Comparison of ENCODE assay signal across 9 mouse cellular contexts in genomic region chr13:21408805-21409459, GRCm38 (mm10). TPM values are rescaled to one million over a fixed set of nuclear protein-coding genes. Genes with fewer than 3 reads are reported as not detected.
DNase-seq lines count a peak whose midpoint lies in the region; ATAC-seq and TF ChIP-seq lines count a peak whose summit lies in the region.
"Had no signal": no experiment of that assay in that cellular context is flagged by ENCODE, and none has a peak within 500 bp of the region (broad histone marks: within the 10 kb centered on the region; RNA-seq: fewer than 3 reads in every experiment).

No protein-coding gene starts in this region.

- H3K27ac ChIP-seq in testis, adult 2 months (ENCODE audit: control insufficient read depth, insufficient read depth, low read depth, low read length) = peak overlapping the region; percentile 57
- peak overlapping the region; percentile 78 for H3K27ac ChIP-seq in liver, embryonic 12.5 days
- peak overlapping the region; percentile 82; the same call in 1 of the 2 replicates for H3K27ac ChIP-seq in stomach, postnatal 0 days (replicated peaks)

- H3K9ac ChIP-seq in liver, embryonic 12.5 days = peak overlapping the region; percentile 75
- H3K9ac ChIP-seq in stomach, postnatal 0 days (ENCODE audit: low read length) = no peak overlapping the region

- DNase-seq in testis, postnatal 14 days (ENCODE audit: low spot score) = no peak
- DNase-seq in stomach, postnatal 0 days (ENCODE audit: low spot score) = no peak
- no peak for DNase-seq in thymus, adult 18-20 months
- no peak for DNase-seq in spleen, postnatal 14 days (ENCODE audit: low spot score in 2 of 2)

- H3K4me2 ChIP-seq in liver, embryonic 12.5 days = peak overlapping the region; percentile 78
- H3K4me2 ChIP-seq in stomach, postnatal 0 days (replicated peaks; ENCODE audit: low read depth) = peak overlapping the region; percentile 68

- H3K4me1 ChIP-seq in erythroblast, embryonic 14.5 days (ENCODE audit: control insufficient read depth) = peaks cover 37% of the 10 kb centered on the region
- peaks cover 7% of the 10 kb centered on the region for H3K4me1 ChIP-seq in testis, adult 2 months (ENCODE audit: control insufficient read depth, insufficient read depth, low read length)
- H3K4me1 ChIP-seq in liver, embryonic 12.5 days = peaks cover 31% of the 10 kb centered on the region
- peaks cover 5% of the 10 kb centered on the region; the same call in 1 of the 2 replicates for H3K4me1 ChIP-seq in stomach, postnatal 0 days (replicated peaks; ENCODE audit: control insufficient read depth, insufficient read depth)

- H3K9me3 ChIP-seq in erythroblast, embryonic 14.5 days (ENCODE audit: control insufficient read depth, low read length) = no peaks in the 10 kb centered on the region
- no peaks in the 10 kb centered on the region for H3K9me3 ChIP-seq in liver, embryonic 12.5 days (replicated peaks)
- H3K9me3 ChIP-seq in stomach, postnatal 0 days (ENCODE audit: control insufficient read depth, low read length) = no peaks in the 10 kb centered on the region

- no peak for TF ChIP-seq EP300 in stomach, postnatal 0 days (optimal IDR thresholded peaks at IDR 0.05)

- no peak for TF ChIP-seq CTCF in testis, adult 2 months (IDR thresholded peaks at IDR 0.05; ENCODE audit: control insufficient read depth, insufficient read depth, insufficient replicate concordance, low read depth, low read length)
- no peak for TF ChIP-seq CTCF in stomach, postnatal 0 days (IDR thresholded peaks at IDR 0.05; ENCODE audit: low read depth)

- H3K4me3 ChIP-seq in erythroblast, embryonic 14.5 days (replicated peaks) = peak overlapping the region; percentile 64
- peak overlapping the region; percentile 81 for H3K4me3 ChIP-seq in testis, adult 2 months (ENCODE audit: control insufficient read depth, low read depth, low read length)
- H3K4me3 ChIP-seq in liver, embryonic 12.5 days = peak overlapping the region; percentile 56
- H3K4me3 ChIP-seq in stomach, postnatal 0 days (ENCODE audit: low read depth, low read length) = peak overlapping the region; percentile 51

- WGBS in liver, embryonic 12.5 days (ENCODE audit: insufficient replicate concordance) = 58% methylated on average over 11 of the region's 11 CpGs
- 50% methylated on average over 11 of the region's 11 CpGs for WGBS in stomach, postnatal 0 days

- TF ChIP-seq POLR2A in testis, adult 2 months (IDR thresholded peaks at IDR 0.05; ENCODE audit: control insufficient read depth, low read depth, low read length) = no peak

- no peaks in the 10 kb centered on the region for H3K36me3 ChIP-seq in erythroblast, embryonic 14.5 days (ENCODE audit: control insufficient read depth)
- no peaks in the 10 kb centered on the region for H3K36me3 ChIP-seq in testis, adult 2 months (ENCODE audit: control insufficient read depth, insufficient read depth, low read length)
- no peaks in the 10 kb centered on the region for H3K36me3 ChIP-seq in liver, embryonic 12.5 days
- H3K36me3 ChIP-seq in stomach, postnatal 0 days (ENCODE audit: control insufficient read depth, insufficient read depth, low read length) = no peaks in the 10 kb centered on the region

- H3K27me3 ChIP-seq in erythroblast, embryonic 14.5 days (ENCODE audit: control insufficient read depth) = no peaks in the 10 kb centered on the region
- H3K27me3 ChIP-seq in testis, adult 2 months (ENCODE audit: control insufficient read depth, insufficient read depth, low read length) = no peaks in the 10 kb centered on the region
- no peaks in the 10 kb centered on the region for H3K27me3 ChIP-seq in liver, embryonic 12.5 days (replicated peaks)
- no peaks in the 10 kb centered on the region for H3K27me3 ChIP-seq in stomach, postnatal 0 days (ENCODE audit: control insufficient read depth, insufficient read depth, low read length)

- ATAC-seq in erythroblast, adult 5-6 weeks (replicated peaks; ENCODE audit: low FRiP score, poor library complexity, severe bottlenecking) = no peak
- no peak for ATAC-seq in liver, embryonic 12.5 days
- no peak; the same call in 1 of the 2 replicates for ATAC-seq in stomach, postnatal 0 days (ENCODE audit: low FRiP score, low TSS enrichment)

RNA-seq across cellular contexts. Expression of gene Zkscan3, which starts 6.4 kb away (rescaled TPM):
- polyA plus RNA-seq in erythroblast, embryonic 14.5 days (2012) = 0.69 and 0.93 TPM in 2 replicates
- 16.9 and 23.6 TPM in 2 replicates for total RNA-seq in erythroblast, adult 5-6 weeks (2015; ENCODE audit: low replicate concordance)
- total RNA-seq in erythroblast, adult 5-6 weeks (2017; ENCODE audit: low replicate concordance) = 13.9 and 19.9 TPM in 2 replicates
- polyA plus RNA-seq in testis, adult 2 months (2012; rRNA removed) = 9.3 and 10.2 TPM in 2 replicates
- 34.8 and 36.2 TPM in 2 replicates for polyA plus RNA-seq in liver, embryonic 12.5 days (2016; fragmentation: Nextera tagmentation; extraction: Ambion mirVana)
- 32.9 and 36.4 TPM in 2 replicates for polyA plus RNA-seq in stomach, postnatal 0 days (2015; fragmentation: Nextera tagmentation; extraction: Ambion mirVana)

RNA-seq across cellular contexts. Expression of gene Pgbd1, which starts 31.9 kb away (rescaled TPM):
- 0.04 and 0.05 TPM in 2 replicates for polyA plus RNA-seq in erythroblast, embryonic 14.5 days (2012)
- not detected in 2 replicates for total RNA-seq in erythroblast, adult 5-6 weeks (2015; ENCODE audit: low replicate concordance)
- 1.1 TPM in 1 of 2 replicates, not detected in the other for total RNA-seq in erythroblast, adult 5-6 weeks (2017; ENCODE audit: low replicate concordance)
- 5.2 and 5.5 TPM in 2 replicates for polyA plus RNA-seq in testis, adult 2 months (2012; rRNA removed)
- polyA plus RNA-seq in liver, embryonic 12.5 days (2016; fragmentation: Nextera tagmentation; extraction: Ambion mirVana) = 1.6 and 2.1 TPM in 2 replicates
- 0.75 and 0.90 TPM in 2 replicates for polyA plus RNA-seq in stomach, postnatal 0 days (2015; fragmentation: Nextera tagmentation; extraction: Ambion mirVana)

RNA-seq across cellular contexts. Expression of gene Zscan26, which starts 44.6 kb away (rescaled TPM):
- 0.08 and 0.09 TPM in 2 replicates for polyA plus RNA-seq in erythroblast, embryonic 14.5 days (2012)
- 3.8 and 4.8 TPM in 2 replicates for total RNA-seq in erythroblast, adult 5-6 weeks (2015; ENCODE audit: low replicate concordance)
- total RNA-seq in erythroblast, adult 5-6 weeks (2017; ENCODE audit: low replicate concordance) = 1.7 and 2.2 TPM in 2 replicates
- polyA plus RNA-seq in testis, adult 2 months (2012; rRNA removed) = 4.9 and 5.2 TPM in 2 replicates
- polyA plus RNA-seq in liver, embryonic 12.5 days (2016; fragmentation: Nextera tagmentation; extraction: Ambion mirVana) = 9.1 and 10.4 TPM in 2 replicates
- polyA plus RNA-seq in stomach, postnatal 0 days (2015; fragmentation: Nextera tagmentation; extraction: Ambion mirVana) = 16.5 and 17.3 TPM in 2 replicates

RNA-seq across cellular contexts. Expression of gene Zscan12, which starts 46.3 kb away (rescaled TPM):
- polyA plus RNA-seq in erythroblast, embryonic 14.5 days (2012) = 0.04 and 0.09 TPM in 2 replicates
- total RNA-seq in erythroblast, adult 5-6 weeks (2015; ENCODE audit: low replicate concordance) = 0.84 TPM in 1 of 2 replicates, not detected in the other
- total RNA-seq in erythroblast, adult 5-6 weeks (2017; ENCODE audit: low replicate concordance) = 0.70 and 1.4 TPM in 2 replicates
- polyA plus RNA-seq in testis, adult 2 months (2012; rRNA removed) = 14.6 and 15.3 TPM in 2 replicates
- 5.5 and 5.8 TPM in 2 replicates for polyA plus RNA-seq in liver, embryonic 12.5 days (2016; fragmentation: Nextera tagmentation; extraction: Ambion mirVana)
- polyA plus RNA-seq in stomach, postnatal 0 days (2015; fragmentation: Nextera tagmentation; extraction: Ambion mirVana) = 4.3 and 4.6 TPM in 2 replicates

RNA-seq across cellular contexts. Expression of gene Nkapl, which starts 59.4 kb away (rescaled TPM):
- polyA plus RNA-seq in erythroblast, embryonic 14.5 days (2012) = 0.37 and 0.41 TPM in 2 replicates
- 1.3 TPM in 1 of 2 replicates, not detected in the other for total RNA-seq in erythroblast, adult 5-6 weeks (2015; ENCODE audit: low replicate concordance)
- not detected in 2 replicates for total RNA-seq in erythroblast, adult 5-6 weeks (2017; ENCODE audit: low replicate concordance)
- 32.4 and 38.1 TPM in 2 replicates for polyA plus RNA-seq in testis, adult 2 months (2012; rRNA removed)
- polyA plus RNA-seq in liver, embryonic 12.5 days (2016; fragmentation: Nextera tagmentation; extraction: Ambion mirVana) = 0.43 and 0.78 TPM in 2 replicates
- 2.4 and 2.7 TPM in 2 replicates for polyA plus RNA-seq in stomach, postnatal 0 days (2015; fragmentation: Nextera tagmentation; extraction: Ambion mirVana)
- total RNA-seq: common myeloid progenitor, adult 5-6 weeks had no signal
